Mouse (Mus musculus) liver, postnatal 0 days (tissue): Measurements from ENCODE around the gene Scn1b.

Experiments used
- CTCF ChIP-seq: sonication (generic); IDR thresholded peaks from 2 replicates; pipeline ENCODE4 v1.5.1; 2016; ENCODE audit warnings: antibody characterized with exemption, low read depth
- EP300 ChIP-seq: IDR thresholded peaks from 2 replicates; pipeline ENCODE4 v1.6.1; 2016; ENCODE audit warnings: antibody characterized with exemption, low read depth, mild to moderate bottlenecking

DNA sequence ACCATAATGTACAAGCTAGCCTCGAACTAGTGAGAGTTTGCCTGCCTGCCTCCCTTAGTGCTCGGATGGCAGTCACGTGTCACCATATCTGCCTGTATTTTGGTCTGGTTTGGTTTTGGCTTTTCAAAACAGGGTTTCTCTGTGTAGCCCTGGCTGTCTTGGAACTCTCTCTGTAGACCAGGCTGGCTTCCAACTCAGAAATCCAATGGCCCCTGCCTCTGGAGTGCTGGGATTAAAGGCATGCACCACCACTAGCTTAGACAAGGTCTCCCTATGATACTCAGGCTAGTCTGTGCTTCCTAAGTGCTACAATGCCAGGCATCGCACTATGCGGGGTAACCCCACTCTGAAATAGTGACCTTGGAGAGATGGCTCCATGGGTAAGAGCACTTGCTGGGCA is 17.0 kb downstream of the Scn1b start:
- no peak for TF ChIP-seq EP300
- TF ChIP-seq CTCF, result no peak
